Mouse (Mus musculus) ES-Bruce4 (cell line): Measurements from ENCODE around the gene Zdhhc7.

ENCODE experiments used
- CTCF ChIP-seq: IDR thresholded peaks from one replicate; pipeline ENCODE4 v1.8.1; 2011; ENCODE audit warnings: low read depth, low read length
- EP300 ChIP-seq: IDR thresholded peaks from 2 replicates; pipeline ENCODE4 v1.6.1; 2011; ENCODE audit warnings: low read depth, low read length; ENCODE audit not compliant: insufficient read depth
- POLR2A ChIP-seq: IDR thresholded peaks from one replicate; pipeline ENCODE4 v1.8.1; 2011; ENCODE audit warnings: low read length; ENCODE audit not compliant: insufficient read depth

- TF ChIP-seq CTCF (no peak), POLR2A (no peak), EP300 (0 out of 2 replicates have a peak, but pooled peaks have one; percentile 9)
These were observed 21.9 kb downstream of the Zdhhc7 start for GRCm38 (mm10) chr8:120079361-120079760.
